ENCODE assay signal across 24 mouse cellular contexts in the genomic region with DNA sequence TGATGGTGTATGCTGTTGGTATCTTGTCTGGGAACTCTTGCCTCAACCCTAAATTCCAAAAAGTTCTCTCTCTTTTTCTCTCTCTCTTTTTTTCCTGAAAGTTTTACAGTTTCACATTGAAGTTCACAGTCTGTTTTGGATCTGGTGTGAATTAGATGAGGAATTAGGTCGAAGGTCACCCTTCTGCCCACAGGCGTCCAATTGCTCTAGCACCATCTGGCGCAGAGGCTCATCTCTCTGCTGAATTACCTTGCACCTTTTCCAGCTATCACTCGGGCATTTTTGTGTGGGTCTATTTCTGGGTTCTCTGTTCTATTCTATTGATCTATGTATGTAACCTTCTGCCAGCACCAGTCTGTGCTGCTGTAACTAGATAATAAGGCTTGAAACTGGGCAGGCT.
DNase-seq lines count a peak whose midpoint lies in the region; ATAC-seq lines count a peak whose summit lies in the region.
"Had no signal": no experiment of that assay in that cellular context is flagged by ENCODE, and none has a peak within 500 bp of the region (broad histone marks: within the 10 kb centered on the region; RNA-seq: fewer than 3 reads in every experiment).

No protein-coding gene starts in this region.

- peak; percentile 51 for DNase-seq in embryo, embryonic 10.5 days (ENCODE audit: low spot score)
- no peak for DNase-seq in embryo, embryonic 11 days
- no peak for DNase-seq in heart, adult 8-10 months (ENCODE audit: low spot score)
- no peak for DNase-seq in limb, embryonic 10.5 days (ENCODE audit: low spot score)
- peak; percentile 9 for DNase-seq in adipocyte (ENCODE audit: low spot score)
- DNase-seq: adrenal gland, adult 2 months; adrenal gland, postnatal 25 days; cerebellum, adult 18-20 months; cerebellum, adult 9-11 months; cerebellum, postnatal 36 days; heart, postnatal 14 days had no signal

- no peak for ATAC-seq in heart, embryonic 15.5 days (replicated peaks; ENCODE audit: insufficient number of reproducible peaks, insufficient read depth, low FRiP score, low read depth)
- no peak for ATAC-seq in limb, embryonic 15.5 days (ENCODE audit: insufficient number of reproducible peaks, low FRiP score, low TSS enrichment, low read depth)
- ATAC-seq: activated CD4-positive, CD25-positive, alpha-beta regulatory T cell, adult 4 months; forebrain, embryonic 14.5 days; intestine, embryonic 15.5 days; Patski had no signal

- H3K27ac ChIP-seq in heart, embryonic 15.5 days: peak overlapping the region; percentile 20; the same call in 1 of the 2 replicates
- H3K27ac ChIP-seq in limb, embryonic 15.5 days: 0 out of 2 replicates have a peak overlapping the region, but pooled peaks have one; percentile 17
- no peak overlapping the region for H3K27ac ChIP-seq in limb, embryonic 10.5 days
- H3K27ac ChIP-seq: embryonic facial prominence, embryonic 15.5 days; forebrain, embryonic 10.5 days; heart, embryonic 13.5 days; hindbrain, embryonic 10.5 days; hindbrain, embryonic 14.5 days; intestine, embryonic 15.5 days had no signal

- peaks cover 22% of the 10 kb centered on the region for H3K4me1 ChIP-seq in heart, embryonic 15.5 days (replicated peaks)
- H3K4me1 ChIP-seq in limb, embryonic 15.5 days: no peaks in the 10 kb centered on the region
- H3K4me1 ChIP-seq in limb, embryonic 10.5 days: peaks cover 12% of the 10 kb centered on the region
- H3K4me1 ChIP-seq: embryonic facial prominence, embryonic 15.5 days; hindbrain, embryonic 10.5 days; intestine, embryonic 15.5 days had no signal

- WGBS in heart, embryonic 15.5 days: 72% methylated on average over 4 of the region's 4 CpGs
- WGBS in limb, embryonic 15.5 days: 25% methylated on average over 4 of the region's 4 CpGs
- 33% methylated on average over 4 of the region's 4 CpGs for WGBS in limb, embryonic 10.5 days

- no peaks in the 10 kb centered on the region for H3K9me3 ChIP-seq in heart, embryonic 15.5 days (replicated peaks)
- no peaks in the 10 kb centered on the region for H3K9me3 ChIP-seq in limb, embryonic 15.5 days
- H3K9me3 ChIP-seq in limb, embryonic 10.5 days (replicated peaks): no peaks in the 10 kb centered on the region
- H3K9me3 ChIP-seq: embryonic facial prominence, embryonic 15.5 days; forebrain, embryonic 10.5 days; hindbrain, embryonic 10.5 days; intestine, embryonic 15.5 days had no signal

- no peaks in the 10 kb centered on the region for H3K36me3 ChIP-seq in heart, embryonic 15.5 days
- no peaks in the 10 kb centered on the region for H3K36me3 ChIP-seq in limb, embryonic 15.5 days
- no peaks in the 10 kb centered on the region for H3K36me3 ChIP-seq in limb, embryonic 10.5 days
- H3K36me3 ChIP-seq: embryonic facial prominence, embryonic 15.5 days; forebrain, embryonic 10.5 days; heart, embryonic 13.5 days; hindbrain, embryonic 10.5 days; intestine, embryonic 15.5 days had no signal

- no peak overlapping the region for H3K9ac ChIP-seq in heart, embryonic 15.5 days
- H3K9ac ChIP-seq in limb, embryonic 15.5 days: no peak overlapping the region
- H3K9ac ChIP-seq: embryonic facial prominence, embryonic 15.5 days; heart, embryonic 13.5 days; hindbrain, embryonic 14.5 days; intestine, embryonic 15.5 days had no signal

- H3K27me3 ChIP-seq in heart, embryonic 15.5 days: no peaks in the 10 kb centered on the region
- no peaks in the 10 kb centered on the region for H3K27me3 ChIP-seq in limb, embryonic 15.5 days
- H3K27me3 ChIP-seq in limb, embryonic 10.5 days (ENCODE audit: low read depth, poor library complexity, severe bottlenecking): no peaks in the 10 kb centered on the region
- H3K27me3 ChIP-seq: CH12.LX; embryonic facial prominence, embryonic 15.5 days; heart, embryonic 13.5 days; intestine, embryonic 15.5 days; Patski had no signal

- no peak overlapping the region for H3K4me3 ChIP-seq in heart, embryonic 15.5 days
- H3K4me3 ChIP-seq in limb, embryonic 15.5 days: no peak overlapping the region
- H3K4me3 ChIP-seq in limb, embryonic 10.5 days: no peak overlapping the region
- H3K4me3 ChIP-seq: embryonic facial prominence, embryonic 15.5 days; erythroblast, embryonic 14.5 days; forebrain, embryonic 10.5 days; heart, embryonic 13.5 days; hindbrain, embryonic 10.5 days; intestine, embryonic 15.5 days had no signal

- no peak overlapping the region for H3K4me2 ChIP-seq in heart, embryonic 15.5 days
- no peak overlapping the region for H3K4me2 ChIP-seq in limb, embryonic 15.5 days
- H3K4me2 ChIP-seq: embryonic facial prominence, embryonic 15.5 days; heart, embryonic 13.5 days; hindbrain, embryonic 14.5 days; intestine, embryonic 15.5 days had no signal

Comparison
In these comparisons a context has a peak if more than half of its experiments do, and no peak if none do; other contexts are left out.
1. DNase-seq: peak in embryo, embryonic 10.5 days (single experiment) and adipocyte (single experiment); none in embryo, embryonic 11 days (single experiment), heart, adult 8-10 months (single experiment) and limb, embryonic 10.5 days (single experiment).